Mouse (Mus musculus): Measurements from ENCODE around the gene Adcyap1r1.

GRCm38 (mm10) chr6:55404421-55404990 lies 47.3 kb upstream of the Adcyap1r1 start:
- TF ChIP-seq TAL1 (IDR thresholded peaks at IDR 0.05; ENCODE audit: low read length) (no peak), GATA1 (IDR thresholded peaks at IDR 0.05; ENCODE audit: low read length) (no peak)
